Mouse (Mus musculus) myocyte (in vitro differentiated cells): ENCODE results near the gene Rpl6.

Experiments
- CEBPB ChIP-seq: IDR thresholded peaks from 2 replicates; pipeline ENCODE4 v1.6.1; 2011; ENCODE audit warnings: mild to moderate bottlenecking, moderate library complexity; ENCODE audit not compliant: poor library complexity, insufficient read depth, severe bottlenecking
- E2F4 ChIP-seq: IDR thresholded peaks from one replicate; pipeline ENCODE4 v1.6.1; 2011; ENCODE audit warnings: mild to moderate bottlenecking, control low read depth, moderate library complexity; ENCODE audit not compliant: insufficient read depth
- MAX ChIP-seq: IDR thresholded peaks from one replicate; pipeline ENCODE4 v1.6.1; 2011; ENCODE audit warnings: low read depth, mild to moderate bottlenecking, control low read depth
- MYOD1 ChIP-seq, 3 experiments: IDR thresholded peaks; one replicate each; pipeline ENCODE4 v1.6.1; 2011; ENCODE audit warnings: control low read depth in 2 of 3, low read depth in 2 of 3, mild to moderate bottlenecking in 2 of 3, moderate library complexity in 1 of 3; ENCODE audit not compliant: insufficient read length in 2 of 3, control insufficient read depth in 1 of 3
- POLR2A ChIP-seq: IDR thresholded peaks from one replicate; pipeline ENCODE4 v1.6.1; 2011; ENCODE audit warnings: low read depth, mild to moderate bottlenecking, control low read depth, moderate library complexity; ENCODE audit not compliant: insufficient read length
- POLR2AphosphoS2 ChIP-seq: IDR thresholded peaks from one replicate; pipeline ENCODE4 v1.6.1; 2011; ENCODE audit warnings: low read depth, control low read depth; ENCODE audit not compliant: insufficient read length
- SRF ChIP-seq: IDR thresholded peaks from one replicate; pipeline ENCODE4 v1.6.1; 2011; ENCODE audit warnings: low read depth; ENCODE audit not compliant: control insufficient read depth, insufficient read length
- TCF12 ChIP-seq: IDR thresholded peaks from one replicate; pipeline ENCODE4 v1.6.1; 2011; ENCODE audit warnings: mild to moderate bottlenecking, control low read depth; ENCODE audit not compliant: poor library complexity, insufficient read depth, severe bottlenecking
- USF1 ChIP-seq: IDR thresholded peaks from one replicate; pipeline ENCODE4 v1.6.1; 2011; ENCODE audit warnings: low read depth, mild to moderate bottlenecking, control low read depth, moderate library complexity

- TF ChIP-seq POLR2A (peak; percentile 80), MAX (no peak), E2F4 (no peak), MYOD1 (IDR thresholded peaks at IDR 0.05; ENCODE audit: control insufficient read depth in 1 of 3, insufficient read length in 2 of 3, low read depth in 2 of 3) (no peak), TCF12 (no peak), POLR2AphosphoS2 (peak; percentile 74), CEBPB (no peak), SRF (peak; percentile 61), USF1 (no peak)
These were observed 15.9 kb downstream of the Rpl6 start, which contains the start of gene Hectd4 for GRCm38 (mm10) chr5:121219980-121220731.
